Mouse (Mus musculus): ENCODE results near the gene Hist1h1a. TPM values are rescaled to one million over a fixed set of nuclear protein-coding genes. Genes with fewer than 3 reads are reported as not detected.

Gene Hist1h1a
- total and polyA plus RNA-seq, 2 experiments: 0.12 to 6.2 TPM

- TF ChIP-seq POLR2A (IDR thresholded peaks at IDR 0.05; ENCODE audit: extremely low read depth, insufficient read depth, low read length) (no peak), CTCF (IDR thresholded peaks at IDR 0.05; ENCODE audit: low read depth, low read length) (no peak)
- H3K79me2 ChIP-seq (ENCODE audit: control insufficient read depth, insufficient read depth, low read length): no peaks in the 10 kb centered on the region
- H3K27me3 ChIP-seq (ENCODE audit: control insufficient read depth, insufficient read depth, low read length): no peaks in the 10 kb centered on the region
- peak; percentile 96 for DNase-seq (ENCODE audit: extremely low read depth, low read depth, low spot score)
- H3K9ac ChIP-seq (ENCODE audit: low read depth, low read length): no peak overlapping the region
- no peak overlapping the region for H3K27ac ChIP-seq (replicated peaks; ENCODE audit: insufficient read depth, low read depth, low read length)
- H3K4me1 ChIP-seq (ENCODE audit: control insufficient read depth, insufficient read depth, low read length): peaks cover 19% of the 10 kb centered on the region
- H3K4me3 ChIP-seq (ENCODE audit: insufficient read depth, low read depth, low read length): no peak overlapping the region
- 44% methylated on average over 1 of the region's 1 CpGs for WGBS
- no peaks in the 10 kb centered on the region for H3K36me3 ChIP-seq (ENCODE audit: control insufficient read depth, insufficient read depth, low read length)
Measured at GRCm38 (mm10) chr13:23725213-23725612, 38.3 kb upstream of the Hist1h1a start.

- Histone ChIP-seq H3K4me1 (ENCODE audit: control insufficient read depth, insufficient read depth, low read length) (peaks cover 25% of the 10 kb centered on the region), H3K79me2 (ENCODE audit: control insufficient read depth, insufficient read depth, low read length) (no peaks in the 10 kb centered on the region), H3K9ac (ENCODE audit: low read depth, low read length) (no peak overlapping the region), H3K4me3 (ENCODE audit: insufficient read depth, low read depth, low read length) (no peak overlapping the region), H3K27me3 (ENCODE audit: control insufficient read depth, insufficient read depth, low read length) (no peaks in the 10 kb centered on the region), H3K36me3 (ENCODE audit: control insufficient read depth, insufficient read depth, low read length) (no peaks in the 10 kb centered on the region), H3K27ac (replicated peaks; ENCODE audit: insufficient read depth, low read depth, low read length) (peak overlapping the region; percentile 90)
- TF ChIP-seq POLR2A (IDR thresholded peaks at IDR 0.05; ENCODE audit: extremely low read depth, insufficient read depth, low read length): no peak
- no peak for TF ChIP-seq CTCF (IDR thresholded peaks at IDR 0.05; ENCODE audit: low read depth, low read length)
- WGBS: 64% methylated on average over 18 of the region's 18 CpGs
- DNase-seq (ENCODE audit: extremely low read depth, low read depth, low spot score): no peak
Measured at GRCm38 (mm10) chr13:23728472-23729191, 34.8 kb upstream of the Hist1h1a start.

DNA sequence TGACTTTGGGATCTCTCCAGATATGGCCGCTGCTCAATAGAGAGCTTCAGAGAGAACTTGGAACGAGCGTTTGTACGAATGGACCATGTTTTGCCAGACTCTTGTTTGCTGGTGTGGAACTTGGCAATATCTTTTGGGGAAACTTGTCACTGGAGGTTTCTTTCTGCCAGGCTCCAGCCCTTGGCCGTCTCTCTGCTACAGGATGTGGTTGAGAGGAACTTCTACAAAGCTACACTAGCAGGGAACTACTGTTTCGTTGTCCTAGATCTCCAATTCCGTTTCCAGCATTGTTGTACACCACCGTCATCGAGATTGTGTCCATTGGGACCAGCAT lies 34.3 kb upstream of the Hist1h1a start:
- H3K9ac ChIP-seq (ENCODE audit: low read depth, low read length): no peak overlapping the region
- 23% methylated on average over 9 of the region's 9 CpGs for WGBS
- H3K4me1 ChIP-seq (ENCODE audit: control insufficient read depth, insufficient read depth, low read length): peaks cover 25% of the 10 kb centered on the region
- H3K4me3 ChIP-seq (ENCODE audit: insufficient read depth, low read depth, low read length): no peak overlapping the region
- no peaks in the 10 kb centered on the region for H3K79me2 ChIP-seq (ENCODE audit: control insufficient read depth, insufficient read depth, low read length)
- no peaks in the 10 kb centered on the region for H3K36me3 ChIP-seq (ENCODE audit: control insufficient read depth, insufficient read depth, low read length)
- peak overlapping the region; percentile 90 for H3K27ac ChIP-seq (replicated peaks; ENCODE audit: insufficient read depth, low read depth, low read length)
- no peaks in the 10 kb centered on the region for H3K27me3 ChIP-seq (ENCODE audit: control insufficient read depth, insufficient read depth, low read length)
- TF ChIP-seq POLR2A (IDR thresholded peaks at IDR 0.05; ENCODE audit: extremely low read depth, insufficient read depth, low read length) (no peak), CTCF (IDR thresholded peaks at IDR 0.05; ENCODE audit: low read depth, low read length) (no peak)
- peak; percentile 97 for DNase-seq (ENCODE audit: extremely low read depth, low read depth, low spot score)

DNA sequence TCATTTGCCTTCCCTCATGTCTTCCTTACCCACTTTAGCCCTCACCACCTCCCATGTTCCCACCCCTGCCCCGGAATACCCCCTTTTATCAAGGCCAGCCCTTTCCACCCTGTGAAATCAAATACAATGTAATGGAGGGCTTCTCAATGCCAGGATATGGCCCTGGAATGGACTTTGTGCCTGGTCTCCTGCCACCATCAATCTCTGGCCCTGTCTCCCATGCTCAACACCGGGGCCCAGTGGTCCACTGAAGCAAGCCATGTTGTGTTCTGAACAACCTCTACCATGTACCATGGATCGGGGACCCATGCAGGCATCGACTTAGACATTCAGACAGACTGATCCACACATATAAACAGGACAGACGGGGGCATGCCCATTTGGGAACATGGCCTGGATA lies 33.8 kb upstream of the Hist1h1a start:
- DNase-seq (ENCODE audit: extremely low read depth, low read depth, low spot score): peak; percentile 76
- Histone ChIP-seq H3K4me3 (ENCODE audit: insufficient read depth, low read depth, low read length) (no peak overlapping the region), H3K79me2 (ENCODE audit: control insufficient read depth, insufficient read depth, low read length) (no peaks in the 10 kb centered on the region), H3K36me3 (ENCODE audit: control insufficient read depth, insufficient read depth, low read length) (no peaks in the 10 kb centered on the region), H3K9ac (ENCODE audit: low read depth, low read length) (no peak overlapping the region), H3K4me1 (ENCODE audit: control insufficient read depth, insufficient read depth, low read length) (peaks cover 23% of the 10 kb centered on the region), H3K27me3 (ENCODE audit: control insufficient read depth, insufficient read depth, low read length) (no peaks in the 10 kb centered on the region), H3K27ac (replicated peaks; ENCODE audit: insufficient read depth, low read depth, low read length) (peak overlapping the region; percentile 90)
- 53% methylated on average over 5 of the region's 5 CpGs for WGBS
- TF ChIP-seq CTCF (IDR thresholded peaks at IDR 0.05; ENCODE audit: low read depth, low read length): no peak
- TF ChIP-seq POLR2A (IDR thresholded peaks at IDR 0.05; ENCODE audit: extremely low read depth, insufficient read depth, low read length): no peak

- Histone ChIP-seq H3K9ac (ENCODE audit: low read depth, low read length) (peak overlapping the region; percentile 17; the same call in 1 of the 2 replicates), H3K27me3 (ENCODE audit: control insufficient read depth, insufficient read depth, low read length) (no peaks in the 10 kb centered on the region), H3K4me1 (ENCODE audit: control insufficient read depth, insufficient read depth, low read length) (peaks cover 20% of the 10 kb centered on the region), H3K27ac (replicated peaks; ENCODE audit: insufficient read depth, low read depth, low read length) (peak overlapping the region; percentile 55), H3K36me3 (ENCODE audit: control insufficient read depth, insufficient read depth, low read length) (no peaks in the 10 kb centered on the region), H3K4me3 (ENCODE audit: insufficient read depth, low read depth, low read length) (peak overlapping the region; percentile 42), H3K79me2 (ENCODE audit: control insufficient read depth, insufficient read depth, low read length) (no peaks in the 10 kb centered on the region)
- 11% methylated on average over 8 of the region's 8 CpGs for WGBS
- peak; percentile 100 for DNase-seq (ENCODE audit: extremely low read depth, low read depth, low spot score)
- TF ChIP-seq CTCF (IDR thresholded peaks at IDR 0.05; ENCODE audit: low read depth, low read length) (no peak), POLR2A (IDR thresholded peaks at IDR 0.05; ENCODE audit: extremely low read depth, insufficient read depth, low read length) (peak; percentile 69)
Measured at GRCm38 (mm10) chr13:23730479-23730878, 33.0 kb upstream of the Hist1h1a start.

GRCm38 (mm10) chr13:23732156-23732804 lies 31.2 kb upstream of the Hist1h1a start:
- Histone ChIP-seq H3K27me3 (ENCODE audit: control insufficient read depth, insufficient read depth, low read length) (no peaks in the 10 kb centered on the region), H3K9ac (ENCODE audit: low read depth, low read length) (peak overlapping the region; percentile 22), H3K36me3 (ENCODE audit: control insufficient read depth, insufficient read depth, low read length) (no peaks in the 10 kb centered on the region), H3K79me2 (ENCODE audit: control insufficient read depth, insufficient read depth, low read length) (no peaks in the 10 kb centered on the region), H3K27ac (replicated peaks; ENCODE audit: insufficient read depth, low read depth, low read length) (peak overlapping the region; percentile 41), H3K4me1 (ENCODE audit: control insufficient read depth, insufficient read depth, low read length) (peaks cover 22% of the 10 kb centered on the region), H3K4me3 (ENCODE audit: insufficient read depth, low read depth, low read length) (no peak overlapping the region)
- peak; percentile 75 for DNase-seq (ENCODE audit: extremely low read depth, low read depth, low spot score)
- TF ChIP-seq CTCF (IDR thresholded peaks at IDR 0.05; ENCODE audit: low read depth, low read length): peak; percentile 57
- TF ChIP-seq POLR2A (IDR thresholded peaks at IDR 0.05; ENCODE audit: extremely low read depth, insufficient read depth, low read length): no peak
- WGBS: 15% methylated on average over 8 of the region's 8 CpGs

All from liver, adult 2 months (tissue).